Mouse (Mus musculus): Measurements from ENCODE around the gene Olfr1028.

Olfr1028 gene

DNA sequence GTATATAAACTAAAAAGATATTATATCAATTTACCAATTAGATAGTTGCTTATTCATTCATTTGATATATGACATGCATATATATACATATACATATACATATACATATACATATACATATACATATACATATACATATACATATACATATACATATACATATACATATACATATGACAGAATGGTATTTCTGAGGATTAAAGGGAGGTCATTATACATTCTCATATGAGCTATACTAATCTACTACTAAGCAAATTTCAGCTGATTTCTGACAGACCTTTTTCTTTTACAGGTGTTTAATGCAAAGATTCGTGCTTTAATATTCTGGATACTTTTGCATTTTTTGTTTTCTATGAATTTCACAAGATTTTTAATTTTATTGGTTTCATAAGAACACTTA, at the start of gene Olfr1028:
Gene Olfr1028 (plus strand): TSS at position 301 of the 400 bp plus-strand sequence.
- DNase-seq: no peak

DNA sequence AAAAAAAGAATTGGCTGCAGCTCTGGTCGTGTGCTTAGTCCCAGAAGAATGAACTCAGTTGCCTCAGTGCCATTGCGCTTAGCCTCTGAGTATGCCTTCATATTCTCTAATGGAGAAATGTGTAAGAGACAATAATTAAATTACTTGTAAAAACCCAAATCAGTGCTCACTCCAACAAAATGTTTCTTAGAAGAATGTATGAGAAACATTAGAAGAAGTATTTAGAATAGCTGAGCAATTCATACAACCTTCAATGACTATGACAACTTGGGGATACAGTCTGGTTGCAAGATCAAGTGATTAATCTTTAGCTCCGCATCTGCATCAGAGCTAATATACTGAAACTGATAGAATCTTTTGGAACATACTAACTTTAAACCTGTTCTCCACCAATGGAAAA, 45.3 kb upstream of the Olfr1028 start, which contains the start of gene Olfr1024:
Gene Olfr1024 (minus strand): TSS at position 101 of the 400 bp plus-strand sequence.
- DNase-seq: no peak

DNA sequence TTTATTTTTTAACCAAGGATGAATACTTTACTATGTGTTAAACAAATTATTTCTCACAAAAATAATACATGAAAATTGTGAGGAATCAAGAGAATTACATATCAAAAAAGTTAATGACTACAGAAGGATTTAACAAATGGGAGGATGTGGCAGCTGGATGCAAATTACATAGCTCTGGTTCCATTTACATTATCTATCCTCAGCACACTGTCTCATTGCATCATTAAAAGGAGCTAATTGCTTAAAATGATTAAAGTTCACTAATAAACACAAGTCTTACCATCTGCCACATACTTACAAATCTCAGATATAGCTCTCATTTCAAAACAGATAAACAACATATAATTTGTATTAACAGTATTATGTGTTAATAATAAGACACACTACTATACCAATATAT, 37.0 kb upstream of the Olfr1028 start:
- no peak for DNase-seq

DNA sequence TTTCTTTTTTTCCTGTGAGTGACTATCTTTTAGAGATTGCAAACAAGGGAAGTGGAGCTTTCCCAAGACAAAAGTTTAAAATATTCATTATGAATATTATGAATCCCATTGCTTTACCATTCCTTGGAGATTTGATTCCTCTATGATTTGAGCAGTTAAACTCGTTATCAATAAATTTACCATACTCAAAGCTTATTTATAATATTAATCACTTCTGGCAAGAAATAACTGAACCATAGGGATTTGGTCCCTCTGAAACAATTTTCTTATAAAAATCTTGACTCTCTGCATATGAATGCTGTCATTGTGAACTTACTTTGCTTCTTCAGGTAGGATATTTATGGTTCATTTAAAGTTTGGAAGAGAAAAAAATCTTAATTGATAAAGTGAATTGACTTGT, 35.3 kb upstream of the Olfr1028 start, which contains the start of gene Olfr1025-ps1:
Gene Olfr1025-ps1 (plus strand): TSS at position 301 of the 400 bp plus-strand sequence.
- no peak for DNase-seq

DNA sequence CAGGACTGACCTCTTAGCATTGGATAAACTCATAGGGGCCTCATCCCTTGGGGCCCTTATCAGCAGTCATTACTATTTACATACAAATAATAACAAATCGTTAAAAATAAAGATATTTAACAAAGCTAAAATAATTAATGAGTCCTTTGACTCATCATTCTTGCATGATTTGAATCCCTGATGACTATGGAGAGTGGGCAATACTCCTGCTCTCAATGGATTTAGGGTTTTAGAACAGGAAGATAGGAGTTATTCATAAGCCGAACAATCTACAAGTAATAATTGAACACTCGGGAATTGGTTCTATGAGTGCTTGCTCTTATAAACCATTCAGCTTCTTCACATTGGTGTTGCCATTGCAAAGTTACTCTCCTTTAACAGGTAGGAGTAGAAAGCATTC, 29.0 kb upstream of the Olfr1028 start, which contains the start of gene Olfr1026:
Gene Olfr1026 (plus strand): TSS at position 301 of the 400 bp plus-strand sequence.
- no peak for DNase-seq

DNA sequence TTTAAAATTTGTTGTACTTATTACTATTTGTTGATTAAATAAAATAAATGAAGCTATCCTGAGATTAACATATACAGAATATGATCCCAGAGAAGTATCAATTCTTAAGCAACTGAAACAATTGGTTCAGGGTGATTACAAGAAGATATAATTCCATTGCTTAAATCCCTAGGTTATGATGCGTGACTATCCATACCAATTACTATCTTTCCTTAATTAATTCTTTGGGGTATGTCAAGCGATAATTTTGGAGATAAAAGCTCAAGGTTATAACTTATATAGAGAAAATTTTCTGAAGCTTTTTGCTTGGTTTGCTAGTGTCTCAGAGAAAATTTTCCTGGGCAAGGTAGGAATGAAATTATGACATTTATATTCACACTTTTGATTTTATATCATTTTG, 23.4 kb downstream of the Olfr1028 start, which contains the start of gene Olfr1029:
Gene Olfr1029 (plus strand): TSS at position 301 of the 400 bp plus-strand sequence.
- no peak for DNase-seq

DNA sequence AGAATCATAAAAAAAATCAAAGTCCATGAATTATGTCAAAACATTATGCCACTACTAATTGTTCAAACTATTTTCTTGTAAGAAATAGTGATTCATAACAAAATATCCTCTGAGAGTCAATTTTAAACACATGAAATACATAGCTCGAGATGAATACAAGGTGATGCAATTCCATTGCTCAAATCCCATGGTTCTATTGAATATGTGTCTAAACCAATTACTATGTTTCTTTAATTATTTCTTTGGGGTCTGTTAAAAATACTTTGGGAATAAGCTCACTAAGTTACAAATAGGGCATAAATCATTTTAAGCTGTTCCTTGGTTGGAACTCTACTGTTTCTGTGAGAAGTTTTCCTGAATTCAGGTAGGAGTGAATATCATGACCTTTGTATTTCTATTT, 28.7 kb downstream of the Olfr1028 start, which contains the start of gene Olfr1030:
Gene Olfr1030 (plus strand): TSS at position 301 of the 400 bp plus-strand sequence.
- no peak for DNase-seq

DNA sequence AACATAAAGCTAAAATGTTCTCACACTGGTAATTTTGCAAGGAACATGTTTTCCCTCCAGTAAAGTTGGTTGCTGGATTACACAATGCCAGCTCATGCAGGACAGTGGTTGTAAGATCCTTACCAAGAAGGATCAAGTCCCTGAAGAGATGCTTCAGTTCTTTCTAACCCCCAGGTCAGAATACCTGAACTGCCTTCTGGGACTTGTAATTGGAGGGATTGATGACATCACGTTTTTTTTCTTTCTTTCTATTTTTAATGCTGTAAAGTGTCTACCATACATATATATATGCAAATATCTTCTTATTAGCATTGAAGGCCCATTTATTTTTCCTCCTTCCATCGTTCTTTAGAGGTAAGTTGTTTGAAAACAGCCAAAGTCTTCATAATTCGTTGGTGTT, 39.8 kb downstream of the Olfr1028 start, which contains the start of gene Olfr1031:
Gene Olfr1031 (plus strand): TSS at position 301 of the 400 bp plus-strand sequence.
- DNase-seq: no peak

All from right cerebral cortex, postnatal 4 days (tissue).